Mouse (Mus musculus) limb, embryonic 12.5 days (tissue): ENCODE data around the gene Sh2d1b2. TPM values are rescaled to one million over a fixed set of nuclear protein-coding genes. Genes with fewer than 3 reads are reported as not detected.

Experiments used
- ATAC-seq: fragments of 200-750 bp; cut with Nextera tagmentation; 2 replicates; pipeline ENCODE4 v1.8.0; 2017; ENCODE audit warnings: low read depth, moderate TSS enrichment; ENCODE audit not compliant: insufficient number of reproducible peaks, insufficient read depth, low FRiP score, low TSS enrichment
- H3K27ac ChIP-seq: fragments of 300-500 bp; sonication (generic); 2 replicates; pipeline ENCODE4 v1.5.1; 2016; ENCODE audit warnings: mild to moderate bottlenecking, moderate library complexity
- H3K27me3 ChIP-seq: fragments of 300-500 bp; sonication (generic); 2 replicates; pipeline ENCODE4 v1.6.1; 2016; ENCODE audit warnings: mild to moderate bottlenecking, moderate library complexity
- H3K36me3 ChIP-seq: fragments of 300-500 bp; sonication (generic); 2 replicates; pipeline ENCODE4 v1.6.1; 2016; ENCODE audit warnings: mild to moderate bottlenecking, moderate library complexity
- H3K4me1 ChIP-seq: fragments of 300-500 bp; sonication (generic); replicated peaks from 2 replicates; pipeline ENCODE4 v1.6.1; 2016
- H3K4me2 ChIP-seq: fragments of 300-500 bp; sonication (generic); 2 replicates; pipeline ENCODE4 v1.6.1; 2016; ENCODE audit warnings: mild to moderate bottlenecking, moderate library complexity
- H3K4me3 ChIP-seq: fragments of 300-500 bp; sonication (generic); replicated peaks from 2 replicates; pipeline ENCODE4 v1.5.1; 2016; ENCODE audit warnings: mild to moderate bottlenecking
- H3K9ac ChIP-seq: fragments of 300-500 bp; sonication (generic); replicated peaks from 2 replicates; pipeline ENCODE4 v1.6.1; 2016; ENCODE audit warnings: mild to moderate bottlenecking, moderate library complexity
- H3K9me3 ChIP-seq: fragments of 300-500 bp; sonication (generic); 2 replicates; pipeline ENCODE4 v1.6.1; 2016; ENCODE audit warnings: mild to moderate bottlenecking, moderate library complexity
- WGBS: fragments of 180-500 bp; shearing (Covaris S2); methylation state at CpG from one replicate; pipeline ENCODE4 v1.1.7; 2016; 5-methylcytosine and 5-hydroxymethylcytosine counted together
- polyA plus RNA-seq: library from polyadenylated mRNA; unstranded; fragments of >200 nt; fragmentation: Nextera tagmentation; extraction: Ambion mirVana; gene quantifications from 2 replicates; pipeline ENCODE4 v1.2.1, GENCODE M21; 2016

The Sh2d1b2 gene
- polyA plus RNA-seq, 1 experiment from 2014 or later, result not detected

- Histone ChIP-seq H3K9ac (no peak within 1 kb of the TSS), H3K4me3 (no peak within 1 kb of the TSS), H3K9me3 (no peaks in the 10 kb centered on the region), H3K27ac (no peak within 1 kb of the TSS), H3K4me2 (no peak within 1 kb of the TSS), H3K36me3 (no peaks in the 10 kb centered on the region), H3K4me1 (no peaks in the 10 kb centered on the region), H3K27me3 (no peaks in the 10 kb centered on the region)
- ATAC-seq, result no peak
- WGBS, result 82% methylated on average over 3 of the region's 3 CpGs
Measured at GRCm38 (mm10) chr1:170277016-170277415, 44.5 kb downstream of the Sh2d1b2 start, which contains the start of gene Sh2d1b1. Gene Sh2d1b1 (plus strand): TSS chr1:170277320.

GRCm38 (mm10) chr1:170282415-170283129 is 50.0 kb downstream of the Sh2d1b2 start:
- no peaks in the 10 kb centered on the region for H3K27me3 ChIP-seq
- WGBS, result 78% methylated on average over 4 of the region's 4 CpGs
- ATAC-seq, result no peak
- no peak overlapping the region for H3K9ac ChIP-seq
- no peaks in the 10 kb centered on the region for H3K4me1 ChIP-seq
- H3K27ac ChIP-seq, result no peak overlapping the region
- H3K9me3 ChIP-seq, result no peaks in the 10 kb centered on the region
- H3K4me2 ChIP-seq, result no peak overlapping the region
- no peaks in the 10 kb centered on the region for H3K36me3 ChIP-seq
- no peak overlapping the region for H3K4me3 ChIP-seq

GRCm38 (mm10) chr1:170292239-170292951 is 59.8 kb downstream of the Sh2d1b2 start:
- no peak overlapping the region for H3K4me2 ChIP-seq
- 46% methylated on average over 9 of the region's 9 CpGs for WGBS
- ATAC-seq, result no peak

GRCm38 (mm10) chr1:170293257-170293656 is 60.7 kb downstream of the Sh2d1b2 start:
- H3K9ac ChIP-seq, result no peak overlapping the region
- H3K27me3 ChIP-seq, result no peaks in the 10 kb centered on the region
- no peak for ATAC-seq
- H3K4me3 ChIP-seq, result no peak overlapping the region
- H3K4me2 ChIP-seq, result no peak overlapping the region
- H3K36me3 ChIP-seq, result no peaks in the 10 kb centered on the region
- no peaks in the 10 kb centered on the region for H3K4me1 ChIP-seq
- WGBS, result 79% methylated on average over 5 of the region's 5 CpGs
- no peaks in the 10 kb centered on the region for H3K9me3 ChIP-seq
- no peak overlapping the region for H3K27ac ChIP-seq

More at GRCm38 (mm10) chr1:170292239-170292951, 59.8 kb downstream of the Sh2d1b2 start:
- Histone ChIP-seq H3K9ac (no peak overlapping the region), H3K27me3 (no peaks in the 10 kb centered on the region), H3K4me1 (no peaks in the 10 kb centered on the region), H3K9me3 (no peaks in the 10 kb centered on the region), H3K4me3 (no peak overlapping the region), H3K36me3 (no peaks in the 10 kb centered on the region), H3K27ac (no peak overlapping the region)

GRCm38 (mm10) chr1:170294786-170295570 is 62.4 kb downstream of the Sh2d1b2 start:
- no peaks in the 10 kb centered on the region for H3K9me3 ChIP-seq
- WGBS, result 88% methylated on average over 15 of the region's 15 CpGs
- H3K27me3 ChIP-seq, result no peaks in the 10 kb centered on the region
- H3K36me3 ChIP-seq, result no peaks in the 10 kb centered on the region
- no peak overlapping the region for H3K27ac ChIP-seq
- ATAC-seq, result no peak
- no peak overlapping the region for H3K9ac ChIP-seq
- no peak overlapping the region for H3K4me2 ChIP-seq
- H3K4me3 ChIP-seq, result no peak overlapping the region
- H3K4me1 ChIP-seq, result no peaks in the 10 kb centered on the region

- H3K36me3 ChIP-seq, result no peaks in the 10 kb centered on the region
- H3K4me2 ChIP-seq, result no peak overlapping the region
- no peaks in the 10 kb centered on the region for H3K27me3 ChIP-seq
- 76% methylated on average over 4 of the region's 4 CpGs for WGBS
- H3K9me3 ChIP-seq, result no peaks in the 10 kb centered on the region
- no peak overlapping the region for H3K4me3 ChIP-seq
- no peak overlapping the region for H3K27ac ChIP-seq
- H3K9ac ChIP-seq, result no peak overlapping the region
- no peaks in the 10 kb centered on the region for H3K4me1 ChIP-seq
- no peak for ATAC-seq
Measured at GRCm38 (mm10) chr1:170299496-170299895, 66.9 kb downstream of the Sh2d1b2 start.

- no peak overlapping the region for H3K4me3 ChIP-seq
- 94% methylated on average over 9 of the region's 9 CpGs for WGBS
- H3K4me1 ChIP-seq, result no peaks in the 10 kb centered on the region
- H3K4me2 ChIP-seq, result no peak overlapping the region
- H3K9me3 ChIP-seq, result no peaks in the 10 kb centered on the region
- no peaks in the 10 kb centered on the region for H3K36me3 ChIP-seq
- no peaks in the 10 kb centered on the region for H3K27me3 ChIP-seq
- H3K27ac ChIP-seq, result no peak overlapping the region
- no peak for ATAC-seq
- no peak overlapping the region for H3K9ac ChIP-seq
Measured at GRCm38 (mm10) chr1:170301686-170302085, 69.1 kb downstream of the Sh2d1b2 start.

GRCm38 (mm10) chr1:170302456-170302855 is 69.9 kb downstream of the Sh2d1b2 start:
- Histone ChIP-seq H3K36me3 (no peaks in the 10 kb centered on the region), H3K4me1 (no peaks in the 10 kb centered on the region), H3K9me3 (no peaks in the 10 kb centered on the region), H3K9ac (no peak overlapping the region), H3K4me3 (no peak overlapping the region), H3K27ac (no peak overlapping the region), H3K4me2 (no peak overlapping the region), H3K27me3 (no peaks in the 10 kb centered on the region)
- no peak for ATAC-seq
- 71% methylated on average over 6 of the region's 6 CpGs for WGBS

- Histone ChIP-seq H3K4me3 (no peak overlapping the region), H3K27me3 (no peaks in the 10 kb centered on the region), H3K4me2 (no peak overlapping the region), H3K9ac (no peak overlapping the region), H3K9me3 (no peaks in the 10 kb centered on the region), H3K36me3 (no peaks in the 10 kb centered on the region), H3K27ac (no peak overlapping the region), H3K4me1 (no peaks in the 10 kb centered on the region)
- WGBS, result 75% methylated on average over 6 of the region's 6 CpGs
- no peak for ATAC-seq
Measured at GRCm38 (mm10) chr1:170303103-170303502, 70.6 kb downstream of the Sh2d1b2 start.
